Mouse (Mus musculus) T-helper 17 cell (primary cell): ENCODE results near the gene Stk38.
"Not testable (repeated sequence)": the region's sequence is repeated elsewhere in the genome, so short reads cannot be mapped to it uniquely, and the experiment has no call there.

ENCODE experiments used
- in situ Hi-C, 2 experiments: fragments of 300-600 bp; cut with MboI, MseI; formaldehyde crosslinking; loops; 1 replicate in 1 of 2; 2 replicates in 1 of 2; pipeline ENCODE4 v1.15.1; 2025; ENCODE audit warnings: high pct_unique_total_duplicates in 2 of 2

Gene Stk38

GRCm38 (mm10) chr17:29007641-29008325 lies at the start of gene Stk38:
TSS of gene Stk38 (minus strand) at chr17:29007995.
- in situ Hi-C loops: no loop called here

DNA sequence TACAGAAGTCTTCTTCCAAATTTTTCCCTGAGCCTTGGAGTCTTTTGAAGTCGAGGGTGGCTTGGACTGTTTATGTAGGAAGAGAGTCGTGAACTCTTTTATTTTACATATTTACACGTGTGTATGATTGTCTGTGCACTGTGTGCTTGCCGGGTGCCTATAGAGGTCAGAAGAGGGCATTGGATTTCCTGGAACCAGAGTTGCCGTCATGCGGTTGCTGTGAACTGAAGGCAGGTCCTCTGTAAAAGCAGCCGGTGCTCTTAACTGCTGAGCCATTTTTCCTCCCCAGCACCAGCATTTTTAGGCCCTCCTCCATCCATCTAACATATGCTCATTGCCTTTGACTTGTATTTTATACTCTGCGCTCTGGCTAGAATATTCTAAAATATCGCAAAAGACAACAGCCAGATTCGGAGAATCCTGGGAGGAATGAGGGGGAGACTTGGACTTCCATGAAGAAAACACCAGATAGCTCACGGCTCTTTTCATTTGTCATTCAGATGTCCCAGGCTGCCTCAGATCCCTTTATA lies 49.6 kb upstream of the Stk38 start:
- in situ Hi-C loops: no loop called here

DNA sequence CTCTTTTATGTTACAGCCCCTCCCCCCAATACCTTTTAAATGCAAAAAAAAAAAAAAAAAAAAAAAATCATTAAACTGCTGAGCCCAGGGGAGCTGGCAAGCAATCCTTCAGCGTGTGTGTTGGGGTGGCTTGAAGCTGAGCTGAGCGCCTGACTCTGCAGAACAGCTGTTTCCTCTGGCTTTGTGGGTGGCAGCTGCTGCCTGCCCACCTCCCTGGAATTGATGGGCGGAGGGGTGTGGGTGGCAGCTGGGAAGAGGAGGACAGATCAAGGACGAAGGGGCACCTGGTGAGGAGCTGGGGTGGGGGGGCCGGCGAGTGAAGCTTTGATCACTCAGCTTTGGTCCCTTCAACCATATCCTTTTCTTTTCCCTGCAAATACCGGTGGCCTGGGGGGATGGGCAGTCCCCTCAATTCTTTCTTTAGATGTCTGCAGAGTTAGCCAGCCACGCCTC lies 48.9 kb upstream of the Stk38 start:
- in situ Hi-C loops: no loop called here

DNA sequence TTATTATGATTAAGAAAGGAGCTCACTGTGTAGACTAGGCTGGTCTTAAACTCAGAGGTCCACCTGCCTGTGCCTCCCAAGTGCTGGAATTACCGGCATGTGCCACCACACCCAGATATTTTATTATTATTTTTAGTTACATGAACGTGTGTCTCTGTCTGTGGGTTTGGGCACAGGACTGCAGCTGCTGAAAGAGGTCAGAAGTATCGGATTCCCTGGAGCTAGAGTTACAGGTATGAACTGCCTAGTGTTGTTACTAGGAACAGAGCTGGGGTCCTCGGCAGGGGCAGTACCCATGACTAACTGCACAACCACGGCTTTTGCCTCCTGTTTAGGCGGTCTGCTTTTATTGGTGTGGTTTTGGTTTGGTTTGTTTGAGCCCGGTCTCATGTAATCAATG lies 48.4 kb upstream of the Stk38 start:
- in situ Hi-C loops: no loop called here

DNA sequence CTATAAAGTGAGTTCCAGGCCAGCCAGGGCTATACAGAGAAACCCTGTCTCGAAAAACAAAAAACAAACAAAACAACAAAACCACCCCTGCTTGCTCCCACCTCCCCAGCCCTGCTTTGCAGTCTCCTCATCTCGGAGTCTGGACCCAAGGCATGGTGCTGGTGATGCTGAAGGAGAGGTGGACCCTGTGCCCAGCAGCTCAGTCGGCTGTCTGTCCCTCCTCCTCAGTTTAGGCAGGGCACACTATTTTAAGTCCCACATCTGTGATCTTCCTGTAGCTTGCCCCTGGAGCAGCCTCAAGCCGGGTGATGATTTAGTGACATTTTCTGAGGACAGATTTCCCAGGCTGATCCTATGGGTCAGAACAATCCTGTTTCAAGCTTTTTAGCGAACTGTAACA lies 47.8 kb upstream of the Stk38 start:
- in situ Hi-C loops: no loop called here

DNA sequence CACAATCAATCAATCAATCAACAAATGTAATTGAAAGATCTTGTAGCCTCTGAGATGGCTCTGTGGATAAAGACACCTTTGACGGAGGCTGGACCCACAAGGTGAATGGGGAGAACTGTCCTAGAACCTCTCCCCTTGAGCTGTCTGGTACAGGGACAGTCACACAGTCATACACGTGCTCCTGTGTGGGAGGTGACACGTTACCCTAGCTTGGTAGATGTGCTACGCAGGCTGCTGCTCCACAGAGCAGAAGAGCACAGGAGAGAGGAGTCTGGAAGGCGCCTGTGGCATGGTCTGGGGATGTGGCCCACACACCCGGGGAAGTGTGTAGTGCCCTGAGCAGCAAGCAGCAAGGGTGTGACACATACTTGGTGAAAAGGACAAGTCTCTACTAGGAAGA lies 46.6 kb upstream of the Stk38 start:
- in situ Hi-C loops: loop anchor here (5.0 kb wide), 5 partner anchors 38 to 193 kb away; partner anchors contain the start of gene Cdkn1a (in 1 of the 2)

- in situ Hi-C loops: loop anchor here (5.0 kb wide), 5 partner anchors 38 to 193 kb away; partner anchors contain the start of gene Cdkn1a (in 1 of the 2)
Observed at GRCm38 (mm10) chr17:29053841-29054240, 46.0 kb upstream of the Stk38 start.

GRCm38 (mm10) chr17:29053067-29053466 lies 45.3 kb upstream of the Stk38 start:
- in situ Hi-C loops: loop anchor here (5.0 kb wide), 5 partner anchors 39 to 194 kb away; partner anchors contain the start of gene Cdkn1a (in 1 of the 2)

DNA sequence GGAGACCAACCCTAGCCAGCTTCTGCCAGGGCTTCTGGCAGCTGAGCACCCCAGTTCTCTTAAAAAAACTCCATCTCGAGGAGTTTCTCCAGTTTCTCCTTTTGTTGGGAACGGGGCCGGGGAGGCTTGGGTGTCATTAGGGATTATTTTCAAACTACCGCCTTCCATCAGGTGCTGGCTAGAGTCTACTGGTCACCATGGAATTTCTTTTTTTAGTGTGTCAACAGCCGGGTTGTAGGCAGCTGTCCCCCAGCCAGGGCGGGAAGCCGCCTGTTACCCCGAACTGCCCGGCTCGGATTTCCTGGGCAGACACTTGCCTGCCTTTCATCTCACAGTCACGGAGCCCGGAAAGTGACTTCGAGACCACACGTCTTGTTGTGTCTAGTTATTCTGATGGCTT lies 43.0 kb upstream of the Stk38 start:
- in situ Hi-C loops: loop anchor here (5.0 kb wide), 5 partner anchors 42 to 197 kb away; partner anchors contain the start of gene Cdkn1a (in 1 of the 2)

DNA sequence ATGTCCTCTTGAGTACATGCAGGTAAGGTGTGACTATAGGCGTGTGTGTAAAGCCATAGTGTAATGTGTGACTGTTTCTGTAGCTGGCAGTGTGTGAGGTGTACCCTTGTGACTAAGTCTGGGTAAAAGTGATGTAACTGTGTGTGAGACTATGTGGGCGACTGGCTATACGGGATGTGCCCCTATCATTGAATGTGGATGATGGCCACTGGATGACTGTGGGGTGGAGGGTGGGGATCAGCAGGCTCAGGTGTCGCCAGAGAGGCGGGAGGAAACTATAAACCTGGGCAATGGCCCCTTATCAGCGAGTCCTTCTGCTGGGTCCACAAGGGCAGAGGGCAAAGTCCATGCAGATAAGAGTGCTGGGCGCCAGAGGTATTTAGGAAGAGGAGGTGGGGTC lies 42.1 kb upstream of the Stk38 start:
- in situ Hi-C loops: loop anchor here (5.0 kb wide), 5 partner anchors 42 to 197 kb away; partner anchors contain the start of gene Cdkn1a (in 1 of the 2)

DNA sequence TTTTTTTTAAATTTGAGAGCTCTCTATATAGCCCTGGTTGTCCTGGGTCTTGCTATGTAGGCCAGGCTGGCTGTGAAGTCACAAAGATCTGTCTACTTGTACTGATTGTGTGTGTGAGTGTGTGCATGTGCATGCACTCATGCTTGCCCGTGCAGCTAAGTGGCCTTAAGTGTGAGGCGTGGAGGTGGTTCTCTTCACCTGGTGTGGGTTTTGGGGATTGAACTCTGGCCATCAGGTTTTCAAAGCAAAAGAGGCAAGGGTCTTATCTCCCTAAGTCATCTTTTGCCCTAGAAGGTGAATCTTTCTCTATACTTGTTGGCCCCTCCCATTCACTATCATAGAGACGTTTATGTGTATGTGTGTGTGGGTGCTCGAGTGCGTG lies 41.7 kb upstream of the Stk38 start:
- in situ Hi-C loops: no loop called here

- in situ Hi-C loops: no loop called here
Observed at GRCm38 (mm10) chr17:29048748-29049507, 41.1 kb upstream of the Stk38 start.

- in situ Hi-C loops: no loop called here
Observed at GRCm38 (mm10) chr17:29047697-29048514, 40.1 kb upstream of the Stk38 start.

GRCm38 (mm10) chr17:29046863-29047262 lies 39.1 kb upstream of the Stk38 start:
- in situ Hi-C loops: no loop called here

DNA sequence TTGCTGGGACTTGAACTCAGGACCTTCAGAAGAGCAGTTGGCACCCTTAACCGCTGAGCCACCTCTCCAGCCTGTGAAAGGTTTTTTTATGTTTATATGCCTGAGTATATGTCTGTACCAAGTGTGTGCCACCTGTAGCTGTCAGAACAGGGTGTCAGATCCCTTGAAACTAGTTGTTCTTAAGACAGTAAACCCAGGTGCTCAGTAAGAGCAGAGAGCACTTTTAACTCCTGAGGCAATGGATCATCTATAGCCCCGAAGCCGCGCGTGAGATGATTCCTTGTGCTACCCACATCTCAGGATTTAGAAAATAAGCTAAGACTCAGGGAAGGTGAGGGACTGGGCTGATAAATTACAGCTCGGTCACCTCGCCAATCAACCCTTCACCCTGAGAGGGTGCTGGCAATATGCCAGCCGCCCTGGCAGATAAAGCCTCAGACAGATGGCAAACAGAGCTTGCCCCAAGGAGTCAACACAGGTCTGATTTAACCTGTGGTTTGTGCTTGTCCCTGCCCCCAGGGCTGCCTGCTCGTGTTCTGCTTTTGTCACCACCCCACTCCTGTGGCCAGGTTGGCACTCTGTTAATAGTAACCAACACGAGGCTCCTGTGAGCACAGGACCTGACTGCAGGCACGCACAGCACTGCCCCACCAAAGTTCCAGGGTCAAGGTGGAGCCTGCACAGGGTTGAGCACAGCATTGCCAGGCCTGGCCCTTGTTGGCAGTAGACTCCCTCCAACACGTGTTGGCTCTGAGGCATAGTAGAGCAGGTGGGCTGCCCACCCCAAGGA lies 38.1 kb upstream of the Stk38 start:
- in situ Hi-C loops: no loop called here

DNA sequence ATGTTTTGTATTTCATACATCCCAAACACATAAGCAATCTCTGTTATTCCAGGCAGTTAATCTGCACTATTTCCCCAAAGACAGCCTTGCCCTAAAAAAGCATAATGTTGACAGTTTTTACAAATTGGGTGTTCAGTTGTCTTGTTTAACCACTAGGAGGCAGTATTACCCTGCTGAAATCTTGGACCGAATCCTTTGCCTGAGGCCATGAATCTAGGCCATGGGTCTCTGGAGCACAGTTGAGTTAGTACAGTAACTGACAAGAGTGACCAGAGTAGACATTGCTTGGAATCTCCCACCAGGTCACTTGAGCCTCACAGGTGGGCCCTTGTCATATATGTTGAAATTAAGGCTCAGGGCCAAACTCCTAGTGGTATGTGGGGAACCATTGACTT lies 37.1 kb upstream of the Stk38 start:
- in situ Hi-C loops: no loop called here

DNA sequence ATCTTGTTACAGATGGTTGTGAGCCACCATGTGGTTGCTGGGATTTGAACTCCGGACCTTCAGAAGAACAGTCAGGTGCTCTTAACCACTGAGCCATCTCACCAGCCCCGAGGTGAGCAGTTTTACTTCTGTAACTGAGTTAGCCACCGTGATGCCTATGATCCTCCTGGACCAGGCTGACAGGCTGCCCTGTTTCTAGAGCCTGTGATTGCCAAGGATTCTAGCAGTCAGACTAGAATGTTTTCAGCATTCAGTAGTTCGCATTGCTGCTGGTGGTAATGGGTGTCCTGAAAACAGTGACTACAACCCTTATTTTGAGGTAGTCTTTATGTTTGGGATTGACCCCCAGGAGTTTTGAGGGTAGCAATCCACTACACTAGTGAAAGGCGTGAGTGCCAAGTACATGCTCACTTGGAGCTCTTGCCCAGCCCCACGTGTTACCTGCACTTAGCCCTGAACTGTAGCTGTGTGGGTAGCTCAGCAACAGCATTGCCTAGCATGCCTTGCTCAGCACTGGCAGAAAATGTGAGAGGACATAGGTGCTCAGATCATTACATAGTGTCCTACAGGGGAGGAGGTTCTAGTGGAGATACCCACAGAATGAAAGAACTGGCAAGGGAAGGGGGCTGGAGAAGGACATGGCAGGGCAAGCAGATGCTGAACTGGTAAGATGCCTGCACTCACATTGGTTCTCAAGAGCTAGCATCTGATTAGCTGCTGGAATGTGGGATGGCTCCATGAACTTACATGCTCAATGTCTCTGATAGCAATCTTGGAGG lies 36.5 kb upstream of the Stk38 start:
- in situ Hi-C loops: no loop called here

- in situ Hi-C loops: no loop called here
Observed at GRCm38 (mm10) chr17:29043583-29043982, 35.8 kb upstream of the Stk38 start.

DNA sequence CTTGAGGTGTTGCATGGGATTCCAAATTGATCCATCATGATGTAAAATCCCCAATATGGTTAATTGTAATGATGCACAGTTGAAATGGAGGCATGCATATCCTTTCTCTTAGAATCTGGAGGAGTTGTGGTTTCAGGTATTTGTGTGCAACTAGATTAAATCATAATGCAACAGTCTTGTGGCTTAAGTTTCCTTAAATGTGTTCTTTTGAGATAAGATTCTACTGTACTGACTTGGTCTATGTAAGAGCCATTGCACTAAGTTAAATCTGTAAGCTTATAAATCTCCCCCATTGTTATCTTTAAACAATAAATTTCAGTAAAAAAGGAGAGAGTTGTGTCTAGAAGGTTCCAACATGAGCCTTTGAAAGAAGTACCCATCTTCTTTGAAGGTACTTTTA lies 34.8 kb upstream of the Stk38 start:
- in situ Hi-C loops: no loop called here

- in situ Hi-C loops: not testable (repeated sequence)
Observed at GRCm38 (mm10) chr17:29041632-29042031, 33.8 kb upstream of the Stk38 start.
